ENCODE assay signal across 9 mouse cellular contexts in the genomic region with DNA sequence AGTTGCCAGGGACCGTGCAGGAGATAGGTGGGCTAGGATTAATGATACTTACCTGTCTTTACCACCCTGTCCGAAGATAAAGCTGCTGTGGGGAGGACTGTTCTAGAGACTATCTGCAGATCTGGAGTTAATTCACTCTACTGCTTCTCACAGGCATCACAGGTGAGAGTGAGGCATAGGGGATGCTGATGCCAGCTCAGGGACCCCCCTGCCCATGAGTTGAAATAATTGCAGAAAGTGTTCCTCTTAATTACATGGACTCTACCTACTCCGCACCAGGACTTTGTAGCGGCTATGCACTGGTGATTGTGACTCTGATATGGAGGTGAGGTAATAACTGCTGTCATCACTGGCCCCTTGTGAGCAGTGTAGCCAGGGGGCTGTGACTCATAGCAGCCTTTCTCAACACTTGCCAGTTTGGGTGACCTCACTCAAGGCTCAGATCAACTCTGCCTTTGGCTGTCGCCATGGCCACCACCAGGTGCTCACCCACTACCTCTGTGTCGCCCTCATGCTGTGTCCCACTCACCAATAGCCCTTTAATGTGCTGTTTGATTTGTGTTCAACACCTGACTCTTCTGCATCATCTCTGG.
DNase-seq lines count a peak whose midpoint lies in the region; ATAC-seq lines count a peak whose summit lies in the region.
"Had no signal": no experiment of that assay in that cellular context is flagged by ENCODE, and none has a peak within 500 bp of the region (broad histone marks: within the 10 kb centered on the region; RNA-seq: fewer than 3 reads in every experiment).

No protein-coding gene starts in this region.

- H3K36me3 ChIP-seq in heart, embryonic 15.5 days, result no peaks in the 10 kb centered on the region
- no peaks in the 10 kb centered on the region for H3K36me3 ChIP-seq in intestine, embryonic 15.5 days
- H3K36me3 ChIP-seq: liver, embryonic 13.5 days had no signal

- WGBS in heart, embryonic 15.5 days, result 42% methylated on average over 6 of the region's 6 CpGs
- WGBS in intestine, embryonic 15.5 days, result 70% methylated on average over 6 of the region's 6 CpGs

- 0 out of 2 replicates have a peak overlapping the region, but pooled peaks have one; percentile 4 for H3K9ac ChIP-seq in heart, embryonic 15.5 days
- no peak overlapping the region for H3K9ac ChIP-seq in intestine, embryonic 15.5 days
- H3K9ac ChIP-seq: liver, embryonic 13.5 days had no signal

- H3K27me3 ChIP-seq in heart, embryonic 15.5 days, result no peaks in the 10 kb centered on the region
- no peaks in the 10 kb centered on the region for H3K27me3 ChIP-seq in intestine, embryonic 15.5 days (replicated peaks)
- H3K27me3 ChIP-seq: liver, embryonic 13.5 days had no signal

- H3K9me3 ChIP-seq in heart, embryonic 15.5 days (replicated peaks), result no peaks in the 10 kb centered on the region
- H3K9me3 ChIP-seq in intestine, embryonic 15.5 days, result no peaks in the 10 kb centered on the region
- H3K9me3 ChIP-seq: liver, embryonic 13.5 days had no signal

- DNase-seq in heart, adult 8-10 months (ENCODE audit: low spot score), result no peak
- peak; percentile 84 for DNase-seq in 3T3-L1 (ENCODE audit: low read depth, low spot score)
- peak; percentile 56 for DNase-seq in adrenal gland, postnatal 10 days
- no peak for DNase-seq in spleen, postnatal 4 days (ENCODE audit: low spot score in 2 of 2)
- no peak for DNase-seq in layer of hippocampus, postnatal 14 days (ENCODE audit: low spot score in 2 of 2)
- DNase-seq in right cerebral cortex, postnatal 36 days (ENCODE audit: low spot score in 2 of 2), result no peak
- DNase-seq: liver, embryonic 13.5 days had no signal

- H3K4me2 ChIP-seq in heart, embryonic 15.5 days, result peak overlapping the region; percentile 46; the same call in 1 of the 2 replicates
- no peak overlapping the region for H3K4me2 ChIP-seq in intestine, embryonic 15.5 days (replicated peaks)
- H3K4me2 ChIP-seq: liver, embryonic 13.5 days had no signal

- H3K4me3 ChIP-seq in heart, embryonic 15.5 days, result peak overlapping the region; percentile 8; the same call in 1 of the 2 replicates
- H3K4me3 ChIP-seq in intestine, embryonic 15.5 days (replicated peaks), result no peak overlapping the region
- H3K4me3 ChIP-seq: liver, embryonic 13.5 days had no signal

- H3K4me1 ChIP-seq in heart, embryonic 15.5 days (replicated peaks), result peaks cover 31% of the 10 kb centered on the region
- H3K4me1 ChIP-seq in intestine, embryonic 15.5 days (replicated peaks), result 0 out of 2 replicates have a peak, but pooled peaks cover 4% of the 10 kb centered on the region
- H3K4me1 ChIP-seq: liver, embryonic 13.5 days had no signal

- peak; percentile 78 for ATAC-seq in heart, embryonic 15.5 days (replicated peaks; ENCODE audit: insufficient number of reproducible peaks, insufficient read depth, low FRiP score, low read depth)
- peak; percentile 77 for ATAC-seq in intestine, embryonic 15.5 days

- H3K27ac ChIP-seq in heart, embryonic 15.5 days, result peak overlapping the region; percentile 45; the same call in 1 of the 2 replicates
- no peak overlapping the region for H3K27ac ChIP-seq in intestine, embryonic 15.5 days
- H3K27ac ChIP-seq: liver, embryonic 13.5 days had no signal

Comparison
In these comparisons a context has a peak if more than half of its experiments do, and no peak if none do; other contexts are left out.
1. DNase-seq: peak in 3T3-L1 (single experiment) and adrenal gland, postnatal 10 days (single experiment); none in heart, adult 8-10 months (single experiment), spleen, postnatal 4 days (0 of 2), layer of hippocampus, postnatal 14 days (0 of 2) and right cerebral cortex, postnatal 36 days (0 of 2).